Mouse (Mus musculus) heart, postnatal 4 days (tissue): ENCODE measurements at regions not wholly inside any gene's neighbourhood (a gene's known extent, or its start where the extent isn't known, plus 50 kb on each side); places are given as distances from the start of the nearest gene placed in this dataset.
A peak's percentile ranks its signal among the peaks of the same experiment; 100 is the strongest.
"Not testable (repeated sequence)": the region's sequence is repeated elsewhere in the genome, so short reads cannot be mapped to it uniquely, and the experiment has no call there.

ENCODE experiments used
- DNase-seq: peaks from one replicate; pipeline ENCODE4 v3.0.0; 2021

DNA sequence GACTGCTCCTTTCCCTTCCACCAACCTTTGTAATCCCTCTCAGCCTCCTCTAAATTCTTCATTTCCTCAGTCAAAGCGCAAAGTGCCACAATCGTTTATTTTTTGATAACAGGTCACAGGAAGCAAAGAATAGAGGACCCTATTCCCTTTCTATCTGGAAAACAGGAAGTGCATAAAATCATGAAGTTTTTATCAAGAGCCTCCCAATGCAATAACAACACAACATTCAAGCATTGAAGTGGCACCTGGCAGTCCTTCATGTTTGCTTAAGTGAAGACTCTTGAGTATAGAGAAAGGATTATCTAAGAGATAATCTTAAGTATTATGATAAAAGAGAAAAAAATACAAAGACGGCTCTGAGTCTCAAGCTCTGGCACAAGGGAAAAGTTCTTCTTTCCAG, 111.9 kb downstream of the Ibtk start:
- DNase-seq: no peak

DNA sequence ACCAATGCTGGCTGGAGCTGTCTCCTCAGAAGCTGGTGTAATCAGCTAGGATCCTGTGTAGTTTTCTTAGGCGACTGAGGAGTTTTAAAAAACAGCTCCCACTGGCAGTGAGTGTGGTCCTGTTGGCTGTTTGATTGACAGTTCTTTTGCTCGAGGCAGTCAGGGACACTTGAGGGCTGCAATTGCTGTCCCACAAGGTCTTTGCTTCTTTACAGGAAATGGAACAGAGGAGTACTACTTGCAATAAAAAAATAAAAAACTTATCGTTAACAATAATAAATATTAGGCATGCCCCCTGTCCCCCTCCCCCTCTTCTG, 113.0 kb downstream of the Ibtk start:
- DNase-seq: no peak

DNA sequence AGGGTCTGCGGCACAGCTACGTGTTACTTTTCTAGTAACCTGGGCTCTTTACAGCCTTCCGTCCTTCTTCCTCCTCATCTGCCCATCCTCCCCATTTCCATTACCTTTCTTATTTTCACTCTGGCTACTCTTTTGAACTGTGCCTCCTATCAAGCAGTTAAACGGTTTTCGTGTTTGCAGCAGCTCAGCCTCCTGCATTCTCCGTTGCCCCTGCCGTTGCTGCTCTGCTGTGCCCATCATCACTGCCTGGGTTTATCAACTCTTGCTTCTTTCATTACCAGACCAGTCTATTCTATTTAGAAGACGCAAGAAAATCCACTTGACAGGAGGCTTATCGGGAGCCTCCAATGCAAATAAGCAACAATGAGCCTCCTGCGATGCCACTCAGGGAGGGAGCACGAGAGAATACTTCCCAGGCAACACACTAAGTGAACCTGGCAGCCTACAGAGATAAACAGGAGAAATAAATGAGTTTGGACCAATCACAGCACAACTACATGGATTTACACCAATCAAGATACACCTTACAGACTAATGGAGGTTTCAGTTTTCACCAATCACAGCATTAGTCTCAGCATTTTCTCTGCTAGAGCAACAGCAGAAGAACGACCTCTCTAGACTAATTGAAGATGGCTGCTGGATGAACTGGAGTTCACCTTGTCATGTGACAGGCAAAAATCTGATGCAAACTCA, 113.5 kb downstream of the Ibtk start:
- DNase-seq: no peak

DNA sequence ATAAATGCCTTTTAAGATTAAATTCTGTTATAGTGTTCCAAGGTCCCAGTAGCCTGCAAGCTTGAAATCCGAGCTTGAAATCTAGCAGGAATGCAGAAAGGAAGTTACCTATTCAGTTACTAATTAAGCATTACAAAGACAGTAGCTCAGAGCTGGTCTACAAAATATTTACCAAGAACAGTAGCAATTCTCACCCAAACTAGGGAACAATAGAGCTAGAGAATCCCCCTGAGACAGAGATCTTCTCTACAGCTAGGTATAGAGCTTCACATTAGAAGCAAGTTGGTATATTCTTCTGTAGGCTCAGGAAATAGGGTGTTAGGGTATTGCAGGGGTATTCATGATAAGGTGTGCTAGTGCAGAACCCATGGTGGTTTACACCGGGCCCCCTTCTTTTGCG, 114.3 kb downstream of the Ibtk start:
- DNase-seq: not testable (repeated sequence)

DNA sequence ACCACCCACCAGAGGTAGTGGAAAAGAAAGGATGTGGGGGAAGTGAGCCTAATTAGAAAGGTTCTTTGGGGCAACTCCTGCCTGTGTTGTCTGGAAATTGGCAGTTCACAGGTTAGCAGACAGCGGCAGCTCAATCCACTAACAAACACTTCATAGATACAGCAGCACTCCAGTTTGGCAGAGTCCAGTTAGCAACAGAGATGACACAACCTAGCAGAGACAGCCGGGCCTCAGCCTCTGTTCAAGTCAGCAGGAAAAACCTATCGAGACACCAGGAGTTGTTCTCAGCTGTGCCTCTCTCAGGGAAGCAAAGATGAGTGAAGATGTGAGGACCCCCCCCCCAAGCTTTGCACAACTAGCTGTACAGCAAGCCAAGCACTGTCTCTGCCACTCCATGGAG, 131.2 kb downstream of the Ibtk start:
- no peak for DNase-seq

DNA sequence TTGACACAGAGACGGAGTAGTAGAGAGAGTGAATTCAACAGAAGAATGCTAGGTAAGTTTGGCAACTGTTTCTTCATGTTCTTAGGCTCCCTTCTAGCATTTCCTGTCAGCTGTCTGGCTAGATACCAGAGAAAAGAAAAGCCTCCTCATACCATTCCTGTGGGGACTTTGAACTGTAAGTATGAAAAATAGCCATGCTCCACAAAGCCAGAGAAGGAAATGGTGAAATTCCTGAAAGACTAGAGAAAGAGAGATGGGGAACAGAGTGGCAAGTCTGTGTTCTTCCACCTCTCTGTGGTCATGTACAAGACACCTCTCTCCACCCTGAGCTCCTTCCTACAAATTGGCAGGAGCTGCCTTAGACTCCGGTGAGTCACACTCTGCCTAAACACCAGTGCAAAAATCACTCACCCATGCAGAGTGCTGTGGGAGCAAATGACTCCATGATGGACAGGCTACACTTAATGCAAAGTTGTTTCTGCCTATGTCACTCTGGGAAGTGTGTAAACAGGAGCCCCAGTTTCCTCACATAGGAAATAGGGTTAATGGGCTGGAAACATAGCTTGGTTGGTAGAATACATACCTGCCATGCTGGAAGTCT, 131.9 kb downstream of the Ibtk start:
- DNase-seq: no peak

DNA sequence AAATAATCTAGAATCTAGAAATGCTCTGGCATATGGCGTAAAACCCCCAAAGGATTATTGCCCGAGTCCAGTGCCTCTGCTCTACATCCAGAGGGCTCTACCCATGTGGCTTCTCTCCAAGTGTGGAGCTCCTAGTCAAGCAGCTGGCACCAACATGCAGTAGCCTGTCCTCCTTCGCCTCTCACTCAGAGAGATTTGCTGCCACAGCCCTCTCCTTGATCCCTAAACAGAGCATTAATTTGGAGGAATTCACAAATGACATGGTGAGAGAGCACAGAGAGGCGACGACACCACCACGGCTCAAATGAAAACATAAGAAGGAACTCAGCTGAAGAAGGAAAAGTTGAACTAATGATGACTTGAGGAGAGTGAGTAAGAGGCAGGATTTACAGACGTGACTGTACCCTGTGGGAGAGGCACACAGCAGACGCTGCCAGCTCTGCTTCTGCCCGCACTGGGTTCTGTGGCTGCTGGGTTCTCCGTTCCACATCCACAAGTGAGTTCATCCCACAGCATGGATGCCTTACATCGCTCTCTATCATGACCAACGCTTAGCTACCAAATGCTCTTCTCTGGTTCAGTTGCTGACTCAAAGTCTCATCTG, 132.8 kb downstream of the Ibtk start:
- no peak for DNase-seq

DNA sequence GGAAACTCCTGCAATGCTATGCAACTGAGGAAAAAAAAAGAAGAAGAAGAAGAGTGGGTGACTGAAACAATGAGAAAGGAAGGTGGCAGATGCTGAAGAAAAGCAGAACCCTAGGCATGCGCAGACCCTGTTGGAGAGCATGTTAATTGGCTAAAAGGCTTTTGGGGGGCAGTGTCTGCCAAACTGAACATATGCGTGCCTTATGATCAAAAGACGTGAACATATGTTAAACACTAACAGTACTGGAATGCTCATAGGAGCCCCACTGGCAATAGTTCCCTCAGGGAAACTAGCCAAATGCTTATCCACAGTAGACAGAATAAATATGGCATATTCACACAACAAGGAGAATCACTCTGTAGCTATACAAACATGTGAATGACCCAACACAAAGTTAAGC, 140.0 kb downstream of the Ibtk start:
- no peak for DNase-seq

DNA sequence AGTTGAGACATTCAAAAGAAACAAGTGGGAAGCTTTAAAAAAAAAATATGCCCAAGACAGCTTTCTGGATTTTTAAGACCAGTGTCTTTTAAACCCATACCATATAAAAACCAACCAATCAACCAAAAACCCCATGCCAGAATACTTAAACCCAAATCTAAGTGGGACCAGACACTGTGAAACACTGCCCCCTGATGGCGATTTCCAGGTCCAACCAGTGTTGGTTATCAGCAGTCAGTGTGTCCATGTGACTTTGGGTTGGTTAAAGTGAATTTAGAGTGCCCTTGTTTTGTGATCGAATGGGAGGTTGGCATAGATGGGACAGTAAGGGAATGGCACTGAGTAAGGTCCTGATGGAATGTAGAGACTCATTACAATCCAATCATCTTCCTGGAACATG, 152.2 kb downstream of the Ibtk start:
- DNase-seq: peak; percentile 46

DNA sequence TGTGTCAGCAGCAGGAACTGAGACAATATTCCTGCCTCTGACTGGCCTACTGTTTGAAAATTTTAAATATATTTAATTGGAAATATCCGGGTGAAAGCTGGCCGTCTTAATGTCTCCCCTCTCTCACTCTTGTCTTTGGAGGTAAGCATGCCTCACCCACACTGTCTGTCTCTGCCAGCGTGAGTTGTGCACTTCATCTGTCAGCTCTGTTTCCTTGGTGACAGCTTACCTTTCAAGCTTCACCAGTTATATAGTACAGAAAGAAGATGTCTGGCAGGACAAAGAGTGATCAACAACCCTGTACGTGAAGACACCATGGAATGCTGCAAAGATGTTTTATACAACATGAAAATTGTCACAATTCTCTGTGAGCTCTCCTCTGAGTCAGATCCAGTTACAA, 155.3 kb downstream of the Ibtk start:
- DNase-seq: no peak

DNA sequence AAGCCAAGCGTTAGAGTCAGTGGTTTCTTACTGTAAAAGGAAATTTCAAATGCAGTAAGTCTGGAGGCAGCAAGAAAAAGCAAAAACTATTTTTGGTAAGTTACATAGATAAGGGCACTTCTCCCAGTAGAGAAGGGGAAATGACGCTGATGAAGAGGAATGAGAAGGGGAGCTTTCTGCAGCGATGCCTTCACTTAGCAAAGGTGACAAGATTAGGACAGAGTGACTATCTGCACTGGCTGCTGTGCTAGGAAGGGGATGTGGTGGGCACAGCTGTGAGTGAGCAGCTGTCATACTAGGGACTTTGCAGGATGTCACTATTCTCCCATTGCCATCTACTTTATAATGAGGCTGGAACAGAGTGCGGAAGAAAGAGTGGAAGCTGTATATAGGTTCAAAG, 156.5 kb downstream of the Ibtk start:
- DNase-seq: no peak

DNA sequence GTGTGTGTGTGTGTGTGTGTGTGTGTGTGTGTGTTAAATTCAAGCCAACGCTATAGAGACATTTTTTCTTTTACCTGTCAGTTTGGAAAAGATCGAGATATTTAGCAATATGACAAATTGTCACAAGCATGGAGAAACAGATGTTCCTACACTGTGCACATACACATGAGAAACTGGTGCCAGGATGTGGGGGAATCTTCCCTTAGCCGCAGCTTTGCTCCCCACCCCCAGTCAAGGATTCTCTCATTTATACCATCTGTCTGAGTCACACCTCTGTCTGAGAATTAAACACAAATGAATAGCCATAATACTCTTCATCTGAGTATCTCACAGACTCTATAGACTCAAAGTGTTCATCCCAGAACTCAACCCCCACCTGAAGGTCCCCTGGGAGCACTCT, 159.9 kb downstream of the Ibtk start:
- no peak for DNase-seq

DNA sequence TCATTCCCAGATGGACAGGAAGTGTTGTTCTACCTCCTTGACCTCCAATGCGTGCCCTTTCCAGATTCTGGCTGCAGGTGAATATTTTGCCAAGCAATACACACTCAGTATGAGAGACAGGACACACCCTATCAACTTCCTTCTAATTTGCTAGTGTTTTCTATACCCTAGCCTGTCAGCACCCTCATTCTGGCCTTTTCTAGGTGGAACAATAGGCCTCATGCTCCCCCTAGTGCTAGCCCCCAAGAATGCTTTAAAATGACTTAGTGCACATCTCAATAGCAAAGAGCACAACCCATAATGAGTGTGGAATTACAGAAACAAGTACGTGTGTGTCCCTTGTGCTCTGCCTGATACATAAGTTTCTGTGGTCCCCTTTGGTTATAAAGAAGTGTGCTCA, 161.1 kb downstream of the Ibtk start:
- peak; percentile 51 for DNase-seq

DNA sequence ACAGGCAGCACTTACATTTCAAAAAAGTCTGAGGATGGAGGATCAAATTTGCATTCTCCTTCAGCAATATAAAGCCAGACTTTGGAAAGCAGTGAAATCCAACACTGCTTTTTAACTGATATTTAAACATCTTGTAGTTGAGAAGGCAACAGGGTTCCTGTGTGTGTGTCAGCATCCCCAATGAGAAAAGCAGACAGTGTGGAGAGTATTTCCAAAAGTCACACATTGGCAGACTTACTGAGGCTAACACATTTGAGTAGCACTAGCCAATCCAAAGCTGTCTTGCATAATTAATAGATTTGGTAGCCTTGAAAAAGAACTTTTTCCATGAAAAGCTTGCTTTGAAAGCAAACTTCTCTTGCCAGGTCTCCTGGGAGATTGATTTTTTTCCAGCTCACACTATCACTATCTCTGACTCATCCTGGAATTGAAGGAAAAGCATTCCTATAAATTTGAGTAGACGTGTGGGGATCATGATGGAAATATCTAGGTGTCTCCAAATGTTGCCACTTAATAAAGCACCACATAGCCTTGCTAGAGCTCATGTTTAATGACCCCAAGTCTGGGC, 168.0 kb downstream of the Ibtk start:
- DNase-seq: no peak

DNA sequence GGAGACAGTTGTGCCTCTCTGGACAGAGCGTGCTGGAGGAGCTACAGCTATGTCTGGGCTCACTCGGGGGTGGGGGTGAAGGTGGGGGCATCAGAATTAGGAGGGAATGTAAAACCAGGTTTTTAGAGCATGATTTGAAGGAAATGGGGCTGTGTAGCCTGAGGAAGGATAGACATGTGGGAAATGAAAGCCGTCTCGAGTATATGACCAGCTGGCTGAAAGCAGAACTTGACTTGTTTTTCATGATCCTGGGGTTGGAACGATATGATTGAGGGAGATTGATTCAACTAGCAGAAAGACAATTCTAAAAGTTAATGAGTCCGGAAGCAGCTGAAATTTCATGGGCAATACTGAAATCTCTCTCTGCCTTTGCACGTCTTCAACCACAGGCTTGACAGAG, 171.3 kb downstream of the Ibtk start:
- DNase-seq: no peak

DNA sequence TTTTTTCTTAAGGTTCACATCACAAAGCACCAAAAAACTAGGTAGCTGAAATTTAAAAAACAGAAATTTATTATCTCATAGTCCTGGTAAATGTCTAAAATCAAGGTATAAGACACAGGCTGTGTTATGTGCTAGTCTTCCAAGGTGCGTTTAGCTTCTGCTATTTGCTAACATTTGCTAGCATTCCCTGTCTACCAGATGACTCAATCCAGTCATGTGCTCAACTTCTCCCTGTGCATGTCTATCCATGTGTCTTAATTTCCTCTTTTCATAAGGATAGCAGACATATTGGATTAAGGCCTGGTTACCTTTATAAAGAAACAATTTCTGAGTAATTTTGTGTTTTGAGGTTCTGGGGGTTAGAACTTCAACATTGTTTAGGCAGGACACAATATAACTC, 171.8 kb downstream of the Ibtk start:
- no peak for DNase-seq

DNA sequence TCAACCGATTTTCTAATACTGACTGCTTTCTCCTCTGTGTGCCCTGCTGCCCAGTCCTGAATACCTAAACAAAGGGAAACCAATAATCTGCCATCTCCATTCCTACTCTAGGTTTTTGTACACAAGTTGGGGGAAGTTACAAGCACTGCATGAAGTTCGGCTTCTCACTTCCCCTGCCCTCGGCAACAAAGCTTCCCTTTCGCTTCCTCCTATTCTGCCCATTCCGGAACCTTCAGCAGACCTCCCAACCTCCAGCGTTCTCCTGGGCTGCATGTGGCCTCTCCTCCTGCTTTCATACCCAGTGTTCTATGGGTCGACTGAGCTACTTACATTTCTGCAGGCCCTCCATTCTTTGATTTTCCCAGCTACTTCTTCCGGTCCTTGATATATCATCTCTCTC, 180.3 kb downstream of the Ibtk start:
- no peak for DNase-seq

DNA sequence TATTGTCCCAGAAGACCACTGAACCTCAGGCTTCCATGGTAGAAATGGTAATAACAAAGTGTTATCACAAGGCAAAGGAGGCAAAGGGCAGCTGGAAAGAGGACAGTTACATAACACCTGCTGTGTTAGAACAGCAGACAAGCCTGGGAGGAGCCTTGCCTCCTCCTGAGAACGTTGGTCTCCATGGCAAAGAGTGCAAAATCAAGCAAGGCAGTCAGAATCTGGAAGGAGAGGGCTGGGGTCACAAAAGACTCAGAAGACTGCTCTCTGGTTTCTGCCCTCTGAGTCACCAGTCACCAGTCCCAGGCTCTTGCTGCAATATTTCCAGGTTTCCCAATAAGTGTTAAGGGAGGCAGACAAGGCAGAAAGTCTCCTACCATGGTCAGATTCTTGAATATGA, 197.3 kb downstream of the Ibtk start:
- no peak for DNase-seq

DNA sequence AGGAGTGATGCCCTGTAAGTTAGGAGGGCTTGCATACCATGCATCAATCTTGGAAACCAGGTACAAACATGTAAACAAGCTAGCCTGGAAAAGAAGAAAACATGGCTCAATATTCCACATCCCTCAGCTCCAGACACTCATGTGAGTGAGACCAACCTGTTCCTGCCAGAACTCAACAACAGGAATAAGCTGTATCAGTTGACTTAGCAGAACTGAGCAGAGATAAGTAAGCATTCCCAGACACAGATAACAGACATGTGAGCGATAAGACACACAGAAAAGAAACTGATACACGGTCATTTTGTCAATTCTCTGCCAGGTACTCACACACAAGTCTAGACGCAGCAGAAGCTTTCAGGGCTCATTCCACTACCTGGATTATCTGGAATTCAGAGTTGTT, 198.7 kb downstream of the Ibtk start:
- DNase-seq: no peak

DNA sequence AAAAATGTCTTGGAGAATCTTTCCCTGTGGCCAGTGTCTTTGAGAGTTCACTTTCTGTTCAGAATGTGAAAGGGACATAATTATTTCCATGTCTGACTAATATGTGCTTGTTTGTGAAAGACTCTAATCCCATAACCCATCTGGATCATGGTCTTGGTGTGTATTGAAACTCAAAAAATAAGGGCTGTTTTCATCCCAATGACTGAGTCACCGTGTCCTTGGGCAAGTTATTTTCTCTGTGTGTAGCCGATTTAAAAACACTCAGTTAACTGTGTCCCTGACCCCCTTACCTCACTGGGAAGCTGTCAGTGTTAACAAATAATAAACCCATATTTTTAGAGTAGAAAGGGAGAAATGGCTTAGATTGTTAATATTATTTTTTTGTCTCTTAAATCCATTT, 202.9 kb downstream of the Ibtk start:
- DNase-seq: no peak

DNA sequence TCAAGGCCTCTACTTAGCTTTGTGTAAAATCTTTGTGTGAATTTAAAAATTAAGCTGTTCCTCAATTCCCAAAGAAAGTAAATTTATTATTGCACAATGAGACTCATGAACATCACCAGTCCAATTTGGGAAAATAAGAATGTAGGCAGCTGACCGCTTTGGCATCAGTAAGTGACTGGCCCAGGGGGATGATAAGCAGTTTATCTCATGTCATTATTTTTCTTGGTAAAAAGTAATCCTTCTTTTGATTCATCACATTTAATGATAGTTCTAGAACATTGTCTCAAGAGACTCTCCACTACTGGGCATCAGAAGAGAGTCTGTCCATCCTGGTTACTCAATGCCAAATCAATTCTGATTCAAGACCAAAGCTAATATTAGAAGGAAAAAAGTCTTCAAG, 203.6 kb downstream of the Ibtk start:
- DNase-seq: no peak

DNA sequence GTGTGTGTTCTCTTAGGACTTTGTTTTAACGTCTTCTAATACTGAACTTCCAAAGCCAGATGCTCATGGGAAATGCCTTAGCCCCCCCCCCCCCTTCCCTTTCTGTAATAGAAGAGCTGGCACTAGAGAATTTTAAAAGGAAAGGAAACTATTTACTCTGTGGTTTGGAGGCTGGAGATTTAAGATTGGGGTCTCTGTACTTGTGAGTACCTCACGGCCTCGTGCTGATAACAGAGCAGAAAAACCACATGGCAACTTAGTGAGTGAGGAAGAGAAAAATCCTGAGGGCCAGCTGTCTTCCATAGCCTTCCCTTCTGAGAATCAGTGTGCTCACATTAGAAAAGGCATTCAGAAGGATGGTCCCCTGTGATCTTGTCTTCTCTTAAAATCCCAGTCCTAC, 210.6 kb downstream of the Ibtk start:
- no peak for DNase-seq

DNA sequence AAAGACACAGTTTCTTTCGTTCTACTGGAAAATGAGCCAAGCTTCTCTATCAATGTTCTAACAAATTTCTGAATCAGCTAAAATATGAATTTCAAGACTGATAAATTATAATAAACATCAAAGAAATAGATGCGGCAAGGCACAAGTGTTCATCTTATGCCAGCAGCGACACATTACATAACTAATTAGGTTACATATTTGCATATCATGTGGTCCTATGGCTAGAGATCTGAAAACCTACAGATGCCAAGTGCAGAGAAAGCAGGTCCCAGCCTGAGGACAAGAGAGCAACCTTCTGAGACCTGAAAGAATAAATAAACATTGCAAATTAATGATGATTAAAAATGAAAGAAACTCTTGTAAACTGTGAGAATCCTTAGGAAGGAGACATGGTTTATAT, 201.3 kb upstream of the Tent5a start:
- no peak for DNase-seq

DNA sequence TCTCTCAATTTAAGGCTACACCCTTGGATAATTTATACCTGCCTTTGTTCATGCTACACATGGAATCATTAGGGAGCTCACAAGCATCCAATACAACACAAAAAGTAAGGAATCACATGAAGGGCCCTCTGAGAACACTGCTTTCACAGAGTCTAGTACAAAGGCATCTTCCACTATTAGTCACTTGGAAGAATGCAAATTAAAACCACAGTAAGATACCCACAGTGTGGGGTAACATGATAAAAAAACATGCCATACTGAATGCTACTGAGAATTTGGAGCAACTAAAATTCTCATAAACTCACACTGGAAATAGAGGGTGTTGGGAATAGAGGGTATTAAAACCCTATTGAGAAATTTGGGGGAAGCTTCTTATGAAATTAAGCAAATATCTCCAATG, 197.6 kb upstream of the Tent5a start:
- DNase-seq: no peak
